Mouse (Mus musculus) forebrain, embryonic 16.5 days (tissue): ENCODE results near the gene Phykpl. TPM values are rescaled to one million over a fixed set of nuclear protein-coding genes. Genes with fewer than 3 reads are reported as not detected.

Experiments used
- ATAC-seq: fragments of 200-750 bp; cut with Nextera tagmentation; 2 replicates; pipeline ENCODE4 v1.8.0; 2017; ENCODE audit warnings: mild to moderate bottlenecking, moderate library complexity
- H3K27ac ChIP-seq: fragments of 300-500 bp; sonication (generic); 2 replicates; pipeline ENCODE4 v1.5.1; 2014; ENCODE audit warnings: low read length, control low read depth
- H3K27me3 ChIP-seq: fragments of 300-500 bp; sonication (generic); replicated peaks from 2 replicates; pipeline ENCODE4 v1.6.1; 2014; ENCODE audit warnings: low read length; ENCODE audit not compliant: control insufficient read depth, insufficient read depth
- H3K36me3 ChIP-seq: fragments of 300-500 bp; sonication (generic); 2 replicates; pipeline ENCODE4 v1.6.1; 2014; ENCODE audit not compliant: control insufficient read depth, insufficient read depth
- H3K4me1 ChIP-seq: fragments of 300-500 bp; sonication (generic); replicated peaks from 2 replicates; pipeline ENCODE4 v1.6.1; 2014; ENCODE audit warnings: low read length; ENCODE audit not compliant: control insufficient read depth, insufficient read depth
- H3K4me2 ChIP-seq: fragments of 300-500 bp; sonication (generic); 2 replicates; pipeline ENCODE4 v1.6.1; 2014; ENCODE audit warnings: mild to moderate bottlenecking, low read length, control low read depth
- H3K4me3 ChIP-seq: fragments of 300-500 bp; sonication (generic); replicated peaks from 2 replicates; pipeline ENCODE4 v1.5.1; 2014; ENCODE audit warnings: mild to moderate bottlenecking, low read length, control low read depth
- H3K9ac ChIP-seq: fragments of 300-500 bp; sonication (generic); replicated peaks from 2 replicates; pipeline ENCODE4 v1.6.1; 2014; ENCODE audit warnings: low read depth, low read length, control low read depth
- H3K9me3 ChIP-seq: fragments of 300-500 bp; sonication (generic); 2 replicates; pipeline ENCODE4 v1.6.1; 2016; ENCODE audit warnings: low read length; ENCODE audit not compliant: control insufficient read depth
- WGBS: fragments of 180-500 bp; shearing (Covaris S2); extraction: QIAGEN DNeasy Blood & Tissue Kit; methylation state at CpG from one replicate; pipeline ENCODE4 v1.1.7; 2014; 5-methylcytosine and 5-hydroxymethylcytosine counted together
- polyA plus RNA-seq: library from polyadenylated mRNA; unstranded; fragments of >200 nt; fragmentation: Nextera tagmentation; extraction: Ambion mirVana; gene quantifications from 2 replicates; pipeline ENCODE4 v1.2.1, GENCODE M21; 2015

Phykpl gene
- polyA plus RNA-seq, 1 experiment from 2014 or later = 11.8 TPM

DNA sequence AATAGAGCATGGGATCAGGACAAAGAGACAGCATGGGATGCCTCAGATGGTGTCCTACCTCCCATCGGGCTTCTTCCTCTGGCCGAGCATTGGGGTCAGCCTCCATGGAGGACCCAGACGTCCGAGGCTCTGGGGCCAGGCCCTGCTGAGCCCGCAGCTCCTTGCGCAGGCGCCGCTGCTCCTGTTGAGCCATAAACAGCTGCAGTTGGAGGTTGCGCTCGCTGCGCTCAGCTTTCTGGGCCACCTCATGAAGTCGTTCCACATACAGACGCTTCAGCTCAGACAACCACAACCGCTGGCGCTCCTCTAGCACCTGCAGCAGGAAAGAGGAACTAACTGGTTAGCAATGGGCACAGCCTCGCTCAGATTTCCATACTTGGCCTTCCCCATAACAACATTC, 59.7 kb downstream of the Phykpl start:
- no peak for ATAC-seq
- Histone ChIP-seq H3K4me3 (no peak overlapping the region), H3K4me1 (0 out of 2 replicates have a peak, but pooled peaks cover 3% of the 10 kb centered on the region), H3K36me3 (no peaks in the 10 kb centered on the region), H3K9me3 (no peaks in the 10 kb centered on the region), H3K4me2 (no peak overlapping the region), H3K9ac (no peak overlapping the region), H3K27me3 (no peaks in the 10 kb centered on the region), H3K27ac (no peak overlapping the region)
- WGBS = 77% methylated on average over 16 of the region's 16 CpGs

DNA sequence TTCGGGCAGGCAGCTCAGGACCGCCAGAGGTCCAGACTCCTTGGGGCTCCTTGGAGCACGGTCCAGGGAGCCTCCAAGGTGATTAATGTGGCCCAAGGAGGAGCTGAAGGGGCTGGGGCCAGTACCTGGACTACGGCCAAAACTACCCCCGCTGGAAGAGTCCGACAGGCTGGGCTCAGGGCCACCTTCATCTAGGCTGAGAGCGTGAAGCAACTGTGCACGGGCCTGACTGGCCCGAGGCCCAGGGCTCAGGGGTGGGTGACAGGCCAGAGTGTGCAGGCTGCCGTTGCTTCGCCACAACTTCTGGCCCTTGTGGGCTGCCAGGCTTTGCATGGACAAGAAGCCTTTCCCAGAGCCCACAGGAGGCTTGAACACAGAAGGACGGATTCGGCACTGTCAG, 60.7 kb downstream of the Phykpl start:
- ATAC-seq = no peak
- no peak overlapping the region for H3K27ac ChIP-seq
- H3K36me3 ChIP-seq = no peaks in the 10 kb centered on the region
- H3K4me2 ChIP-seq = no peak overlapping the region
- no peak overlapping the region for H3K9ac ChIP-seq
- H3K27me3 ChIP-seq = peaks cover 2% of the 10 kb centered on the region; the same call in 1 of the 2 replicates
- H3K4me3 ChIP-seq = no peak overlapping the region
- peaks cover 11% of the 10 kb centered on the region for H3K4me1 ChIP-seq
- no peaks in the 10 kb centered on the region for H3K9me3 ChIP-seq
- WGBS = 69% methylated on average over 13 of the region's 13 CpGs

DNA sequence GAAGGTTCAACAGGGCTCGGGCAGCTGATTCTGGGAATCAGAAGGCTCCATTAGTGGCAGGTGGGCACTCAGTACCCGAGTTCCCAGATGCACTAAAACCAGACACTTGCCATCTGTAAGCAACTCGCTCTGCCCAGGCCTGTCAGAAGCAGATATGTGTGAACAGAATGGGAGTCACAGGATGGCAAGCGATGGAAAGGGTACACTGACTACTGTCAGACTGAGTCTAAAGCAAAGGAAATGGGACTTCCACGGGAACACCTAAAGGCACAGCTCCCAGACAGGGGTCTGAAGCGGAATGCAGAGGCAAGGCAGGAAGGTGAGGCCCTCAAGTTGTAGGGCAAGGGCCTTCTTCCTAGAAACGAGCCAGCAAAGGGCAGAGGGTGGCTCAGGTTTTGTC, 61.7 kb downstream of the Phykpl start:
- Histone ChIP-seq H3K27me3 (peaks cover 2% of the 10 kb centered on the region; the same call in 1 of the 2 replicates), H3K4me2 (no peak overlapping the region), H3K9ac (no peak overlapping the region), H3K4me3 (no peak overlapping the region), H3K4me1 (peaks cover 15% of the 10 kb centered on the region), H3K36me3 (no peaks in the 10 kb centered on the region), H3K9me3 (no peaks in the 10 kb centered on the region), H3K27ac (no peak overlapping the region)
- no peak for ATAC-seq
- WGBS = 92% methylated on average over 7 of the region's 7 CpGs

DNA sequence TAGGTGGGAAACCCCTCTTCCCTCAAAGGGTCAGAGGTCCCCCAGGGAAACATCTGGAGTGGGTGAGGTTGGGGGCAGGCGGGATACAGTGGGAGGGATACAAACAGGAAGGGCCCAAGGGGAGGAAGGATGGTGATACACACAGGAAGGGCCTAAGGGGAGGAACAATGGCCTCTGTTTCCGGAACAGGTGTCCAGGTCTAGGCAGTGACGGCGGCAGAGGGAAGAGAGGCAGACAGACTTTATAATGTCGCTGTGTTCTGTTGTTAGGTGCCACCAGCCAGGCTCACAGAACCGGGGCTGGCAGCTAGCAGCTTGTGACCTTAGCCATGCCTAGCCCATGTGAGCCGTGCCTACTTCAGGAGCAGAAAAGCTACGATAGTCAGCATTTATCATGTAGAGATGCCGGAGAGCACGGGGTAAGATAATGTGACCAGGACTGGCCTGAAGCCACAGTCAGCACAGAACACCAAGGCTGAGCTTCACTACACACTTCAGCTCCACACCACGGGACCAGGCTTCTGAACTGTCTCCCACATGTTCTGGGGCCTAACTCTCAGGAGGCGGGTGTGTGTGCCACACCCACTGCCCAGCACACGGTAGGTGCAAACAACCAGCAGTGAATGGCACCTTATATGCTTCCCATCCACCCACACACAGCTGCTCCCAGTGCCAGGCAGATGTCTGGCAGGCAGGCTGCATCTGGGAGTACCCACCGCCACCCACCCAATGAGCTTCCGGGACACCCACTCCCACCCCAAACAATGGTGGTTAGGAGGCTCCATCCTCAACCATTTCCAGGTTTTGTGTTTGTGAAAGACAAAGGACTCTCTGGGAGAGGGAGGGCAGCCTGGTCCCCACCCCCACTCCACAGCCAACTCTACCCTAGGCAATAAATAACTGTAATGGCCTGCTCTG, 62.5 kb downstream of the Phykpl start:
- Histone ChIP-seq H3K36me3 (no peaks in the 10 kb centered on the region), H3K4me1 (peaks cover 16% of the 10 kb centered on the region), H3K9ac (no peak overlapping the region), H3K27me3 (peaks cover 2% of the 10 kb centered on the region; the same call in 1 of the 2 replicates), H3K9me3 (no peaks in the 10 kb centered on the region), H3K27ac (no peak overlapping the region), H3K4me2 (no peak overlapping the region), H3K4me3 (no peak overlapping the region)
- WGBS = 88% methylated on average over 15 of the region's 15 CpGs
- no peak for ATAC-seq

DNA sequence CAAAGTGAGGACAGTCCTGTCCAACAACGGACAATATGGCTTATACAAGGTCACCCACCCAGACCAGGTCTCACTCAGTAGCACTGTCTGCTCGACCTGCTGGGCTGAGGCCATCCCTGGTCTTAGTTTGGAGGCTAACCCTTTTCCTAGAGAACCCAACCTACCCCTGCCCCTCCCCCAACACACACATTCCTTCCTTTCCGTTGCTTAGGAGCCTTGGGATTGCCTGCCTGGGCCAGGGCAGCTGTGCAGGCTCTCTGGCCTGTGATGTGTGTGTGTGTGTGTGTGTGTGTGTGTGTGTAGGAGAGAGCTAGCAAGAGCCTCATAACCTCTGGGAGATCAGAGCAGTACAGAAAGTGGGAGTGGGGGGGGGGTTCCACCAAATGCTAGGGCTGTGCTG, 64.0 kb downstream of the Phykpl start:
- Histone ChIP-seq H3K4me3 (no peak overlapping the region), H3K27ac (no peak overlapping the region), H3K4me1 (peaks cover 16% of the 10 kb centered on the region), H3K36me3 (no peaks in the 10 kb centered on the region), H3K9me3 (no peaks in the 10 kb centered on the region), H3K27me3 (peaks cover 2% of the 10 kb centered on the region; the same call in 1 of the 2 replicates), H3K9ac (no peak overlapping the region), H3K4me2 (no peak overlapping the region)
- WGBS = 21% methylated on average over 3 of the region's 3 CpGs
- ATAC-seq = no peak

DNA sequence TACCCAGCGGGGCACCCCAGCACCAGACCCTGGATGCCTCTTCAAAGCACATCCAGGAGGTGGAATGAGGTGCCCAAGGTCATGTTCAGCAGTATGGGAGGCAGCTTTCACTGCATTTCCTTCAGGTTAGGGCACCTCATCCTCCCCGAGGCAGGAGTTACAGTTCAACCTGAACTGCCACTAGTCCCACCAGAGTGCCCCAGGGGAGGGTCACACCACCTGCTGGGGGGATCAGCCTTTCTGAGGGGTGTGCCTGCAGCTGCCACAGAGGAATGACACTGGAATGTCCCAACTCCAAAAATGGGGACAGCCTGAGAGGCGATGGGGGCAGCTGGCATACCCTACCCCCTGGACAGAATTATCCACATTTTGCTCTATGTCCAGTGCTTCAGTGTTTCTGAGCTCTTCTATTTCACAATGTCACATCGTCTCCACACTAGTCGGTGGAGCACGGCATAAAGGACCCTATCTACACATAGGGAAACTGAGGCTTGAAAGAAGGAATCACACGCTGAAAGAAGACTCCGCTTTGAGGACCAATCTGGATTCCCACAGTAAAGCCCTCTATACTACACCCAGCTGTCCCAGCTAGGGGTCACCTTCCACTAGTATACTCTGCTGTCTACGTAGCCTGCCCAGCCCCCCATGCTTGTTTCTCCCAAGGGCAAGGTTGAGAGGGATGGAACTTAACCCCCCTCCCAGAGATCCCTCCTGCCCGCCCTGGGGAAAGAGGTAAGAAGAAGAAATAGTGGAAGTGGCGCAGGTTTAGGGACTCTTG, 64.7 kb downstream of the Phykpl start:
- H3K9ac ChIP-seq = peak overlapping the region; percentile 12; the same call in 1 of the 2 replicates
- peaks cover 2% of the 10 kb centered on the region; the same call in 1 of the 2 replicates for H3K27me3 ChIP-seq
- H3K4me3 ChIP-seq = peak overlapping the region; percentile 54
- peaks cover 16% of the 10 kb centered on the region for H3K4me1 ChIP-seq
- H3K27ac ChIP-seq = no peak overlapping the region
- ATAC-seq = no peak
- 34% methylated on average over 11 of the region's 11 CpGs for WGBS
- H3K4me2 ChIP-seq = peak overlapping the region; percentile 91
- no peaks in the 10 kb centered on the region for H3K36me3 ChIP-seq
- H3K9me3 ChIP-seq = no peaks in the 10 kb centered on the region

DNA sequence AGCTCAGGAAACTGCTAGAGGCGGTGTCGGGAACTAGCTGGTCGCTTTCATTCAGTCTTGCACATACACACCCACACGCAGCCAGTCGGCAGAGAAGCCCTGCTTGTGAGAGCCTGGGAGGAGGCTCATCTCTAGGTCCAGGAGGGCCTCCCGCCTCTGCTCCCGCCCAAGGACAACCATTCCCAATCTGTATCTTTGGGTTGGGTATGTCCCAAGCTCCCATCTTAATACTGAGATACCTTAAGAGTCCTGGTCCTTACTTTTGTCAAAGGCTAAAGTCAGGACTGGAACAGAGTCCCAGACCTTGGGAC, 65.3 kb downstream of the Phykpl start:
- Histone ChIP-seq H3K27ac (no peak overlapping the region), H3K9me3 (no peaks in the 10 kb centered on the region), H3K9ac (peak overlapping the region; percentile 70), H3K36me3 (no peaks in the 10 kb centered on the region), H3K4me1 (peaks cover 16% of the 10 kb centered on the region), H3K4me3 (peak overlapping the region; percentile 54), H3K4me2 (peak overlapping the region; percentile 91), H3K27me3 (peaks cover 2% of the 10 kb centered on the region; the same call in 1 of the 2 replicates)
- WGBS = 2% methylated on average over 7 of the region's 7 CpGs
- no peak for ATAC-seq

DNA sequence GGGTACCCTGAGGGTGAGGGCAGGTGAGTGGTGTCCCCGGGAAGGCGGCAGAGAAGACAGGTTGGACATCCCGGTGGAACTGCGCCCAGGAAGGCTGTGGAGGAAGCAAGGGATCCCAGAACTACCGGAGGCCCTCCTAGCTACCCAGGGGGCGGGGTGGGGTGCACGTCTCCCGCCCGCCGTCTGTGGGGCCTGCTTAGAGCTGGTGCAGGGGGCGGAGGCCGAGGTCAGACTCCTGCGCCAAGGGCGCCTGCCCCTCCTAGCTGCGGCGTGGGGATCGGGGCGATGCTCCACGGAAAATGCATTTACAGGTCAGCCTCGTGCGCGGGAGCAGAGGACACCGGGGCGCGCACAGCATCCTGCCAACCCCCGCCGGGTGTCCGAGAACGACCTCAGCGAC, 65.7 kb downstream of the Phykpl start:
- ATAC-seq = peak; percentile 21
- WGBS = 2% methylated on average over 29 of the region's 30 CpGs
- H3K27me3 ChIP-seq = peaks cover 2% of the 10 kb centered on the region; the same call in 1 of the 2 replicates
- H3K36me3 ChIP-seq = no peaks in the 10 kb centered on the region
- no peak overlapping the region for H3K27ac ChIP-seq
- no peaks in the 10 kb centered on the region for H3K9me3 ChIP-seq
- peak overlapping the region; percentile 54 for H3K4me3 ChIP-seq
- peaks cover 16% of the 10 kb centered on the region for H3K4me1 ChIP-seq
- H3K4me2 ChIP-seq = peak overlapping the region; percentile 91
- peak overlapping the region; percentile 70 for H3K9ac ChIP-seq
